Mouse (Mus musculus) heart, adult 2 months (tissue): Measurements from ENCODE around the gene Trpc4ap.

ENCODE experiments used
- CTCF ChIP-seq: fragments of 200-600 bp; IDR thresholded peaks from 2 replicates; pipeline ENCODE4 v1.8.1; 2022; ENCODE audit warnings: antibody characterized with exemption, mild to moderate bottlenecking, moderate library complexity
- EP300 ChIP-seq: fragments of 200-500 bp; IDR thresholded peaks from 2 replicates; pipeline ENCODE4 v1.6.1; 2011; ENCODE audit warnings: low read depth, low read length, control low read depth; ENCODE audit not compliant: insufficient read depth

GRCm38 (mm10) chr2:155628519-155628918 is 63.7 kb downstream of the Trpc4ap start:
- TF ChIP-seq CTCF (no peak), EP300 (no peak)
